Comparison of ENCODE assay signal across 9 mouse cellular contexts in the genomic region with DNA sequence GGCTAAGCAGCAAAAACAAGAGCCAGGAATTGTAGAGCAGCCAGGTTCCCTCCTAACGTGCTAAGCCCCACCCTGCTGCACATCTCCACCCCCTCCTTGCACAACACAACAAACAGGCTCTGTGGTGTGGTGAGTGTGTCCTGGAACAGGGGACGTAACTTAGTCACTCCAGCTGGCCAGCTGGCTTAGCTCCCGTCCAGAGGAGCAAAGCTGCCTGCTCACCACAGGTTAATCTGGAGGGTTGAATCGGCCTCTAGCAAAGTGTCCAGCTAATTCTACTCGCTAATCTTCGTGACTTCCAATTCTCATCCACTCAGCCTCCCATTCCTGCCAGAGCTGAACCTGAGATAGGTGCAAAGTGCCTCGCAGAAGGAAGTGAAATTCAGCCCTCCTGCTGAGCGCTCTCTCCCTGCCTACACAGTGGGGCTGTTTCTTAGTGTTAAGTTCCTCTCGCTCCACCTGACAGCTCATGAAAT. TPM values are rescaled to one million over a fixed set of nuclear protein-coding genes. Genes with fewer than 3 reads are reported as not detected.
A peak's percentile ranks its signal among the peaks of the same experiment; 100 is the strongest.
DNase-seq lines count a peak whose midpoint lies in the region; ATAC-seq and TF ChIP-seq lines count a peak whose summit lies in the region.
"Had no signal": no experiment of that assay in that cellular context is flagged by ENCODE, and none has a peak within 500 bp of the region (broad histone marks: within the 10 kb centered on the region; RNA-seq: fewer than 3 reads in every experiment).

No protein-coding gene starts in this region.

- H3K27ac ChIP-seq in cerebellum, adult 2 months (ENCODE audit: insufficient read depth, low read length), result peak overlapping the region; percentile 4; the same call in 1 of the 2 replicates
- peak overlapping the region; percentile 50 for H3K27ac ChIP-seq in bone marrow, adult 2 months (ENCODE audit: control insufficient read depth, insufficient read depth, low read depth, low read length, poor library complexity)
- peak overlapping the region in 1 of 2 experiments; percentile 25; a peak in 2 of 4 replicates for H3K27ac ChIP-seq in heart, embryonic 14.5 days (replicated peaks in 1 of 2; ENCODE audit: control insufficient read depth in 1 of 2, insufficient read depth in 1 of 2, low read depth in 2 of 2, low read length in 2 of 2)

- peak overlapping the region; percentile 36 for H3K4me3 ChIP-seq in cerebellum, adult 2 months (replicated peaks; ENCODE audit: insufficient read depth, low read depth, low read length)
- H3K4me3 ChIP-seq in bone marrow, adult 2 months (replicated peaks; ENCODE audit: control insufficient read depth, low read depth, low read length), result peak overlapping the region; percentile 37
- peak overlapping the region; percentile 2 to 58; a peak in 3 of 4 replicates for H3K4me3 ChIP-seq in heart, embryonic 14.5 days (ENCODE audit: control insufficient read depth in 1 of 2, insufficient read depth in 1 of 2, low read depth in 1 of 2, low read length in 2 of 2)

- no peaks in the 10 kb centered on the region for H3K36me3 ChIP-seq in heart, embryonic 14.5 days (ENCODE audit: control insufficient read depth, insufficient read depth, low read length)
- H3K36me3 ChIP-seq: G1E had no signal

- peak; percentile 38 to 42 for DNase-seq in cerebellum, adult 2 months
- no peak for DNase-seq in cerebellum, adult 11 months
- DNase-seq in kidney, postnatal 14 days, result peak; percentile 60
- peak; percentile 76 to 85 for DNase-seq in urinary bladder, postnatal 36 days (ENCODE audit: low spot score in 2 of 2)
- DNase-seq in layer of hippocampus, adult 9-10 months (ENCODE audit: low spot score), result no peak

- H3K4me2 ChIP-seq in heart, embryonic 14.5 days (ENCODE audit: low read length), result peak overlapping the region; percentile 96

- no peaks in the 10 kb centered on the region for H3K9me3 ChIP-seq in heart, embryonic 14.5 days (ENCODE audit: control insufficient read depth, low read length)
- H3K9me3 ChIP-seq: G1E had no signal

- H3K4me1 ChIP-seq in cerebellum, adult 2 months (ENCODE audit: control insufficient read depth, insufficient read depth, low read length), result peaks cover 51% of the 10 kb centered on the region
- H3K4me1 ChIP-seq in bone marrow, adult 2 months (ENCODE audit: control insufficient read depth, insufficient read depth, low read length), result peaks cover 12% of the 10 kb centered on the region
- H3K4me1 ChIP-seq in heart, embryonic 14.5 days (ENCODE audit: control insufficient read depth in 2 of 2, insufficient read depth in 2 of 2, low read length in 2 of 2), result peaks cover 50 to 66% of the 10 kb centered on the region in 2 experiments

- no peak for TF ChIP-seq CTCF in cerebellum, adult 2 months (IDR thresholded peaks at IDR 0.05; ENCODE audit: borderline replicate concordance, insufficient read depth, low read depth, low read length)
- no peak for TF ChIP-seq CTCF in bone marrow, adult 2 months (IDR thresholded peaks at IDR 0.05; ENCODE audit: control insufficient read depth, insufficient read depth, low read length)

- H3K27me3 ChIP-seq in cerebellum, adult 2 months (ENCODE audit: control insufficient read depth, insufficient read depth, low read length), result no peaks in the 10 kb centered on the region
- H3K27me3 ChIP-seq in heart, embryonic 14.5 days (ENCODE audit: control insufficient read depth, insufficient read depth, low read length), result no peaks in the 10 kb centered on the region

- 19% methylated on average over 9 of the region's 9 CpGs for WGBS in cerebellum, adult 2 months
- WGBS in bone marrow, adult 2 months, result 4% methylated on average over 9 of the region's 9 CpGs
- 24% methylated on average over 9 of the region's 9 CpGs for WGBS in heart, embryonic 14.5 days

- TF ChIP-seq POLR2A in cerebellum, adult 2 months (IDR thresholded peaks at IDR 0.05; ENCODE audit: borderline replicate concordance, insufficient read depth, low read length), result no peak
- no peak for TF ChIP-seq POLR2A in bone marrow, adult 2 months (IDR thresholded peaks at IDR 0.05; ENCODE audit: borderline replicate concordance, control insufficient read depth, low read depth, low read length)

- no peak for ATAC-seq in heart, embryonic 14.5 days (ENCODE audit: insufficient number of reproducible peaks, insufficient read depth, low FRiP score, low read depth)
- peak; percentile 64 for ATAC-seq in megakaryocyte, adult 5-6 weeks (ENCODE audit: poor library complexity, severe bottlenecking)

- H3K9ac ChIP-seq in heart, embryonic 14.5 days (ENCODE audit: low read length), result peak overlapping the region; percentile 52; the same call in 1 of the 2 replicates

RNA-seq across cellular contexts. Expression of a gene that starts 1.9 kb away (rescaled TPM):
- 8.6 and 9.2 TPM in 2 replicates for polyA plus RNA-seq in cerebellum, adult 2 months (2012; rRNA removed)
- polyA plus RNA-seq in bone marrow, adult 2 months (2011; ENCODE audit: insufficient read depth, insufficient read length, low replicate concordance, missing spikeins), result 7.3 and 8.8 TPM in 2 replicates
- 2.1 and 6.3 TPM in 2 replicates for polyA plus RNA-seq in heart, embryonic 14.5 days (2014; fragmentation: Nextera tagmentation; extraction: Ambion mirVana)
- total RNA-seq in megakaryocyte, adult 5-6 weeks (2015), result 8.8 and 12.4 TPM in 2 replicates
- 9.7 and 11.5 TPM in 2 replicates for total RNA-seq in megakaryocyte, adult 5-6 weeks (2017)
- polyA plus RNA-seq: G1E had no signal

RNA-seq across cellular contexts. Expression of a gene that starts 50.4 kb away (rescaled TPM):
- 2.9 and 3.4 TPM in 2 replicates for polyA plus RNA-seq in cerebellum, adult 2 months (2012; rRNA removed)
- 35.3 and 44.1 TPM in 2 replicates for polyA plus RNA-seq in bone marrow, adult 2 months (2011; ENCODE audit: insufficient read depth, insufficient read length, low replicate concordance, missing spikeins)
- polyA plus RNA-seq in heart, embryonic 14.5 days (2014; fragmentation: Nextera tagmentation; extraction: Ambion mirVana), result 66.8 and 67.1 TPM in 2 replicates
- total RNA-seq in megakaryocyte, adult 5-6 weeks (2015), result 48.8 and 63.4 TPM in 2 replicates
- 139 TPM in 2 replicates for total RNA-seq in megakaryocyte, adult 5-6 weeks (2017)

Comparison
In these comparisons a context has a peak if more than half of its experiments do, and no peak if none do; other contexts are left out.
1. DNase-seq: peak in cerebellum, adult 2 months (2 of 2), kidney, postnatal 14 days (single experiment) and urinary bladder, postnatal 36 days (2 of 2); none in cerebellum, adult 11 months (single experiment) and layer of hippocampus, adult 9-10 months (single experiment).
2. Peak in every context shown above with its lines, with median percentiles within 50 percentile points of each other: H3K4me3 ChIP-seq.